Mouse (Mus musculus) kidney, adult 10 weeks (tissue): ENCODE results near the gene Atp5g3. TPM values are rescaled to one million over a fixed set of nuclear protein-coding genes. Genes with fewer than 3 reads are reported as not detected.

ENCODE experiments used
- polyA plus RNA-seq: library from polyadenylated mRNA; stranded (reverse); fragments of 350-450 nt; fragmentation: Illumina TruSeq; extraction: RNeasy Lipid Tissue Mini Kit (QIAGEN cat#74804); gene quantifications from one replicate; pipeline ENCODE4 v1.2.3, GENCODE M21; 2014; ENCODE audit warnings: low read depth, low replicate concordance

Gene Atp5g3
- polyA plus RNA-seq: 1,760 TPM

DNA sequence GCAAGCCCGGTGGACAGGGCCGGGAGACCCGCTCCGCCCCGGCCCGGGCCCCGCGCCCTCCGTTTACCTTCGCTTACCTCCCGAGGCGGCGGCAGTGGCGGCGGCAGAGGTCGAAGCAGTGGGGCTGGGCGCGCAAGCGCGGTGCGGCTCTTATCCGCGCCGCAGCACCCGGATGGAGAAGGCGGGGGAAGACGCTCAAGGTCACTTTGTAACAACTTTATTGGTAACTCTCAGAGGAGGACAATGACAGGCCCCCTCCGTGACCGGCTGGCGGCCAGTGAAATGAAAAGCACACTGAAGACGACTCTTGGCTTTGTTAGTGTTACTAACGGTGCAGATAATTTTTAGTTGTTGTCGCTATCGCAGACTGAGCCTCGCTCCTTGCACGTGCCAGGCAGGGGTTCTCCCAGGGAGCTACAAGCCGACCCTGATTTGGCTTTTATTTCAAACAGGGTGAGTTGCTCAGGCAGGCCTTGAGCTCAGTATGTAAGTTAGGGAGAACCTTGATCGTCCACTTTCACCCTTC is at the start of gene Atp5g3:
TSS of gene Atp5g3 (minus strand) at position 152 of the 526 bp plus-strand sequence.

GRCm38 (mm10) chr2:73892464-73893296 is 18.4 kb downstream of the Atp5g3 start, which contains the start of gene Atf2:
Gene Atf2 (minus strand): TSS chr2:73892639.

Other genes starting within 250 kb of the Atp5g3 start
- 16.4 TPM for gene Chn1, start 136.0 kb downstream of the Atp5g3 start, polyA plus RNA-seq
- gene Atf2, start 18.7 kb downstream of the Atp5g3 start, polyA plus RNA-seq: 148 TPM